Mouse (Mus musculus) granulocyte monocyte progenitor cell, adult 5-6 weeks (primary cell): ENCODE measurements around the gene Rasl11a. TPM values are rescaled to one million over a fixed set of nuclear protein-coding genes. Genes with fewer than 3 reads are reported as not detected.
"Not testable (repeated sequence)": the region's sequence is repeated elsewhere in the genome, so short reads cannot be mapped to it uniquely, and the experiment has no call there.

ENCODE experiments used
- ATAC-seq: replicated peaks from 2 replicates; pipeline ENCODE4 v1.8.0; 2016; ENCODE audit warnings: mild to moderate bottlenecking, moderate TSS enrichment, inconsistent platforms; ENCODE audit not compliant: poor library complexity, severe bottlenecking
- total RNA-seq, 2 experiments: library from RNA; stranded (forward) in 1 of 2; stranded (reverse) in 1 of 2; fragments of 200-712, 200-1000 nt in 1 of 2; fragments of >200 nt in 1 of 2; fragmentation: Nextera tagmentation in 1 of 2; gene quantifications; 2 replicates each; pipeline ENCODE4 v1.2.3; 2014 to 2017

Rasl11a gene
- total RNA-seq, 2 experiments from 2014 or later, result not detected

DNA sequence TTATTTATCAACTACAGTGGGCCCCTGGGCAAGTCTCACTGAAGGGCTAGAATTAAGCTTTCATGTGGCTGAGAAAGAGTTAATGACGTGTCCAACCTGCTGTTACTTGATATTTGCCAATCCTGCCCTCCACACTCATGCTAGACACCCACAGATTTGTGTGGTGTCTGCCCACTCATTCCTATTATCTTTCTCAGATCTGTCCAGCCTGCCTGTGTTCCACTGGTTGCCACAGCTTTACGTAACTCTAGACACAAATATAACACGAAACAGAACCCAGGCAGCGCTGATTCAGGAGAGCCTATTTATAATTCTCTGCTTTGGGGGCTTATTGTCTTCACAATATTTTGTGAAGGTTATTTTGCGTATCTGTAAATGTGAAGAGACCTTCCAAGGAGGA lies 3.6 kb upstream of the Rasl11a start:
- ATAC-seq, result no peak

DNA sequence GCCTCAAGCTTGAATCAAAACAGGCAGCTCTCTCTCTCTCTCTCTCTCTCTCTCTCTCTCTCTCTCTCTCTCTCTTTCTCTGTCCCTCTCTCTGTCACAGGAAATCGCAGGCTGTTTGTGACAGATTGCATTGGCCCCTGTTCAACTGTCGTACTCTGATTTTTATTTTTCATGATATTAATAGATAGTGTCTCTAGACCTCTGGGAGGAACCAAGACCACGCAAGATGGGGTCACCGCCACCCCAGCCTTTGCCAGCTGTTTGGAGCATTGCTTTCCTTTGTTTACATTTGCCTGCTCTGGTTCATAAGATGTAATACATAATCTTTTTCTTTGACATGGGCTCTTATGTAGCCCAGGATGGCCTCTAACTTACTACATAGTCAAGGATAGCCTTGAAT lies 2.9 kb upstream of the Rasl11a start:
- no peak for ATAC-seq

GRCm38 (mm10) chr5:146844301-146844941 lies 450 bp upstream of the Rasl11a start:
- ATAC-seq, result peak; percentile 54

DNA sequence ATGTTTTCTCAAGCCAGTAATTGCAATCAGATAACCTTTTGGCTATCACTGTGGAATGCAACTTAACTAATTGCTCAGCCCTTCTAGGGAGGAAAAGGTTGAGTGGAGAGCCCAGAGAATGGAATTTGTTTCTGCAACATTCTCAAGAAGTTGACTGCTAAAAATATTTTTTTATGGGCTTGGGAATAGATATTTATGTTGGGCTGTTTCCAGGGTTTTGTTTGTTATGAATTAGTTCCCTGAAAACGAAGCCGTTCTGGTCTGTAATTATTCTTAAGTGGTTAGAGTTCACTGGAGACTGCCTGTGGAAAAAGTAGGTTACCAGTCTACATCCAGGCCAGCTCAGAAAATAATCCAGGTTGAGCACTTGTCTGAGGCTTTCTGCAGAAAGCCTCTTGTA lies 1.6 kb downstream of the Rasl11a start:
- no peak for ATAC-seq

GRCm38 (mm10) chr5:146848936-146849582 lies 4.2 kb downstream of the Rasl11a start:
- ATAC-seq, result peak; percentile 41

GRCm38 (mm10) chr5:146856106-146856505 lies 11.2 kb downstream of the Rasl11a start:
- ATAC-seq, result no peak

- no peak for ATAC-seq
These were observed 12.7 kb downstream of the Rasl11a start for GRCm38 (mm10) chr5:146857620-146858019.

DNA sequence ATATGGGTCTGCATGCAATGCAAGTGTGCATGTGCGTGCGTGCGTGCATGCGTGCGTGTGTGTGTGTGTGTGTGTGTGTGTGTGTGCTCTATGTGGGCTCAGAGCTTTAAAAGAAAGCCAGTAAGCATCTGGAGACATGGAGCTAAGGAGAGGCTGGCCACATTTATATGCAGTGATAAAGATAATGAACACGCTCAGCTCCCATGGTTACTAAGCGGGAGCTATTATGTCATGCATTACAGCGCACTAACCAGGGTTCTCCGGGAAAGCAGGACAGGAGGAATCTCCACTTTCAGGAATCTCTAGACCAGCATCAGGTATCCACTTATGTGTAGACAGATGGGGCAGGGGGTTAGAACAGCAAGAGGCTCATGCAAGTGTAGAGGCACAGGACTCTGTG lies 13.9 kb downstream of the Rasl11a start:
- no peak for ATAC-seq

GRCm38 (mm10) chr5:146859246-146859645 lies 14.4 kb downstream of the Rasl11a start:
- no peak for ATAC-seq

DNA sequence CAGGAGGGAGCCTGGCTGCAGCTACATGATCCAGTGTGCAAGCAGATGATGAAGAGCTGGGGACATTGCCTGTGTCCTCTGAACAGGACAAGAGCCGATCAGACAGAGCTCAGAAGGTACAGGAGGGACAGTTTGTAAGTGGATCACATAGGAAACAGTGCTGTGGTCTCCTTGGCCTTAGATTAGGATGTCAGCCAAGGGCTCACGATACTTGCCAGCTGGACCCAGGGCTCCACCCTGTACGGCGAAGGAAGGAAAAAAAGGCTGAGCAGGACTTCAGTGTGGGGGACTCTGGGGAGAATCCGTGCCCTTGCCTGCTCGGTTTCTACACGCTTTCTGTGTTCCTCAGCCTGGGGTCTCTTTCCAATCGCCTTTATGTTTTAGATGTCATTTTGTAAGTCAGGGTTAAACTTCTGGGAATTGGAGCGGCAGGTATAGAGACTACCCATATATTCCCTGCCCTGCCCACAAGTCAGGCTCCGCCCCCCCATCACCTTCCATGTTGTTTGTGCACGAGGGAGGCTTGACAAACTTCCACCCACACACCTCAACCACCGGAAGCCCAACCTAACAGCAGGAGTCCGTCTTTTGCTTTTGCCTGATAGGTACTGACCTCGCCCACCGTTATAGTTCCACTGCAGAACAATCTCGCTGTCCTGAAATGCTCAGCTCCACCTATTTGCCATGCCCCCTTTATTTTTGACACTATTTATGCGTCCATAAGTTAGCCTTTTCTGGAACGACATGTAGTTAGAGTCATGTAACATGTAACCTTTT lies 15.5 kb downstream of the Rasl11a start:
- no peak for ATAC-seq

- no peak for ATAC-seq
These were observed 16.7 kb downstream of the Rasl11a start for GRCm38 (mm10) chr5:146861588-146861987.

GRCm38 (mm10) chr5:146865511-146865910 lies 20.6 kb downstream of the Rasl11a start:
- ATAC-seq, result no peak

GRCm38 (mm10) chr5:146866277-146866676 lies 21.4 kb downstream of the Rasl11a start:
- no peak for ATAC-seq

- peak; percentile 49 for ATAC-seq
These were observed 22.5 kb downstream of the Rasl11a start for GRCm38 (mm10) chr5:146867246-146867945.

DNA sequence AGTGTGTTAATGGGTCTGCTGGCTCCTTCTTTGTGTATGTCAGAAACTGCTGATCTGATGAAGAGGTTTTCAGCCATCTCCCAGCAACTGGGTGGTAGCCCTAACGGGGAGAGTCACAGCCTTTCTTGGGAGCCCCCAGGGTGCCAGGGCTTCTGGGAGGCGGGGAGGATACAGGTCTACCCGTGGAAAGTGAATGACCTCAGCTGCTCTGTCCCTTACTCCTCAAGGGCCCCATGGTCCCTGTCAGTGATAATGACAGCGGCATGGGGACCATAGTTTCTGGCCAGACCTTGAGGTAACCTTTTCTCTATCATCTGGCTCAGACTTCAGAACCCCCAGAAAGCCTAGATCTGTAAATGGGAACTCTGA lies 23.1 kb downstream of the Rasl11a start:
- ATAC-seq, result no peak

DNA sequence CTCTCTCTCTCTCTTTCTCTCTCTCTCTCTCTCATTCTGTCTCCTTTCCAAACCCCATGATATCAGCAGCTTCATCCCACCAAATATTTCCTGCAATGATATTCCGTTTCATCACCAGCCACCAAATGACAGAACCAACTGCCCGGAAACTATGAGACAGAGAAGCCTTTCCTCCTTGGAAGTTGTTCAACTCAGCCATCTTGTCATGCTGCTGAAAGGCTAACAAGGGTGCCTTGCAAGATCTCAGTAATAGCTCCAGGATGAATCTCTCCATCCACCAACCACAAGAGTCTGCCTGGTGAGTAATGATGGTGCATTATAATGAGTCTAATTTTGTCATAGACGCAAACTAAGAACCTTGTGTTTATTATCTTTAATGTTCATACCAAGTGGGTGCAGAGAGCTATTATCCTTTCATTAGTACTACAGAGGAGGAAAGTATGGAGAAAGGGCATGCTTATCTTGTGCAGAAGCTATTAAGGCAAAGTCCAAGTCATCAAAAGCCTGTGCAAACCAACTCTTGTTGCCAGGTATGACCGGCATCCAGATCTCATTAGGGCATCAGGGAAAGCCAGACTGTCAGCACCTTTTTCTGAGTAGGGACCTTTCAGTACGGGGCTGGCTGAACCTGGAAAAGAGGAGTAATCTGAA lies 28.2 kb downstream of the Rasl11a start:
- no peak for ATAC-seq

DNA sequence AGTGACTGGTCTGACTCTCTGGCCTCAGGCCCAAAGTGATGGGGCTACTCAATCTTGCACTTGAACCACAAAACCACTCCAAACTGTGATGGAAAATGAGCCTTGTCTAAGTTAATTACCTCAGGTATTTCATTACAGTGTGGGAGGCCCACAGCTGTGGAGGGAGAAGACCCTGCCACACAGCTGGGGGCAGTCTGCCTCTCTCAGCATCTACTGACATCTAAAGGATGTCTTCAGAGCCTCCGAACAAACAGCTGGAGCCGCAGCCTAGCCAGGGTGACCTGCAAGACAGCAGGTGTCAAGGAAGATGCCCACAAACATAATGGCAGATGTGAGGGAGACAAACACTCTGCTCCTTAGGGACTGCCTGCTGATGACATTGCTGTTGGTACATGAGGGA lies 31.2 kb downstream of the Rasl11a start:
- no peak for ATAC-seq

DNA sequence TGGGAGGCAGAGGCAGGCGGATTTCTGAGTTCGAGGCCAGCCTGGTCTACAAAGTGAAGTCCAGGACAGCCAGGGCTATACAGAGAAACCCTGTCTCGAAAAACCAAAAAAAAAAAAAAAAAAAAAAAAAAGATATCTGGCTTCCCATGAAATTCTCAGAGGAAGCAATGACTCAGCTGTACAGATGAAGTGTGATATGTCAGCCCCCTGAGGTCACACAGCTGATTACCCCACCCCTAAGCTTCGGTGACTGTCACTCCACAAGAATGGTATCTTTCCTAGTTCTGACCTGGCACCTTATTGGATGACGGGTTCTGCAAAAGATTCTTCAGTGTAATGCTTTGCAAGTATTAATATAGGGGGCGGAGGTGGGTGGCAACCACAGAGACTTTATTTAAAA lies 33.0 kb downstream of the Rasl11a start:
- ATAC-seq, result not testable (repeated sequence)

DNA sequence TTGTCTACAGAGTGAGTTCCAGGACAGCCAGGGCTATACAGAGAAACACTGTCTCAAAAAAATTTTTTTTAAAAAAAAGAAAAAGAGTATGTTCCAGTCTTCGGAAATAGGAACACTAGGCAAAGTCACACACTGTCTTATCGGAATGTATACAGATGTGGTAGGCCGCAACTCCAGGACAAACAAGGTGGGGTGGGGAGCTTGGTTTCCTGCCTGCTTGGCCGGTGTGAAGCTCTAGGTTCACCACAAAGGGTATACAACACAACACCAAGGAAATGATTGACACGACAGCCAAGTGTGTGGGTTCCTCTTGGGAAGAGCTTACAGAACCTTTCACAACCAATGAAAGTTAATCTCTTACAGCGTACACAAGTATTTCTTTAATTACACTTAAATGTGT lies 37.4 kb downstream of the Rasl11a start:
- peak; percentile 42 for ATAC-seq

GRCm38 (mm10) chr5:146883053-146883452 lies 38.2 kb downstream of the Rasl11a start:
- ATAC-seq, result peak; percentile 42; the same call in 1 of the 2 replicates
